Mouse (Mus musculus): ENCODE measurements around the gene Jchain. TPM values are rescaled to one million over a fixed set of nuclear protein-coding genes. Genes with fewer than 3 reads are reported as not detected.

The Jchain gene
- total and polyA plus RNA-seq, 3 experiments, result 336 to 1,319 (median 477) TPM

- Histone ChIP-seq H3K9me3 (replicated peaks; ENCODE audit: low read length) (no peaks in the 10 kb centered on the region), H3K4me1 (ENCODE audit: control insufficient read depth in 1 of 2, insufficient read depth in 2 of 2) (peaks cover 4 to 20% of the 10 kb centered on the region in 2 experiments), H3K27me3 (replicated peaks) (no peaks in the 10 kb centered on the region), H3K4me3 (replicated peaks in 1 of 3; ENCODE audit: low read depth in 2 of 3, low read length in 2 of 3, poor library complexity in 1 of 3) (peak overlapping the region; percentile 67 to 88 (median 70)), H3K27ac (ENCODE audit: insufficient read depth, low read depth) (peak overlapping the region; percentile 74), H3K4me2 (ENCODE audit: insufficient read depth, low read depth, poor library complexity, severe bottlenecking) (peak overlapping the region; percentile 93), H3K79me2 (replicated peaks; ENCODE audit: control insufficient read depth, extremely low read depth, insufficient read depth, poor library complexity, severe bottlenecking) (peaks cover 63% of the 10 kb centered on the region), H3K9ac (ENCODE audit: insufficient read depth, low read depth) (peak overlapping the region; percentile 71), H3K36me3 (replicated peaks in 1 of 2; ENCODE audit: control insufficient read depth in 1 of 2, insufficient read depth in 1 of 2, low read length in 1 of 2) (peaks cover 8 to 25% of the 10 kb centered on the region in 2 experiments)
- dilution Hi-C loops (cut with MboI; ENCODE audit: extremely low pct_ligation_motif_present, extremely low pct_unique_long_range_greater_than_20kb, low sequenced_read_pairs), result no loop called here
- in situ Hi-C loops (cut with MboI; ENCODE audit: low pct_ligation_motif_present, low pct_unique_long_range_greater_than_20kb, low sequenced_read_pairs), result no loop called here
- TF ChIP-seq MAX (IDR thresholded peaks at IDR 0.05; ENCODE audit: low read length) (no peak), IRF4 (IDR thresholded peaks at IDR 0.05; ENCODE audit: low read depth, low read length) (no peak), ZKSCAN1 (IDR thresholded peaks at IDR 0.05; ENCODE audit: borderline replicate concordance, low read depth, low read length) (no peak), EP300 (IDR thresholded peaks at IDR 0.05; ENCODE audit: low read length) (no peak), MAZ (IDR thresholded peaks at IDR 0.05; ENCODE audit: low read depth, low read length) (no peak), USF2 (conservative IDR thresholded peaks at IDR 0.05; ENCODE audit: low read depth, low read length) (no peak), JUN (IDR thresholded peaks at IDR 0.05; ENCODE audit: insufficient read depth, low read depth, low read length) (no peak), USF1 (IDR thresholded peaks at IDR 0.05; ENCODE audit: low read depth, low read length) (no peak), POLR2A (IDR thresholded peaks at IDR 0.05; ENCODE audit: low read depth, low read length) (0 out of 2 replicates have a peak, but pooled peaks have one; percentile 33), MYC (IDR thresholded peaks at IDR 0.05; ENCODE audit: low read depth, low read length) (0 out of 2 replicates have a peak, but pooled peaks have one; percentile 13), ELF1 (IDR thresholded peaks at IDR 0.05; ENCODE audit: low read depth, low read length) (0 out of 2 replicates have a peak, but pooled peaks have one; percentile 37)
- no peak for DNase-seq (ENCODE audit: extremely low read depth)
Observed at GRCm38 (mm10) chr5:88558991-88559390, 31.3 kb upstream of the Jchain start.

GRCm38 (mm10) chr5:88554086-88554886 lies 26.6 kb upstream of the Jchain start, which contains the start of gene Utp3:
TSS of gene Utp3 (plus strand) at chr5:88554462.
- Histone ChIP-seq H3K4me1 (ENCODE audit: control insufficient read depth in 1 of 2, insufficient read depth in 2 of 2) (peaks cover 4 to 8% of the 10 kb centered on the region in 2 experiments), H3K27me3 (replicated peaks) (no peaks in the 10 kb centered on the region), H3K36me3 (replicated peaks in 1 of 2; ENCODE audit: control insufficient read depth in 1 of 2, insufficient read depth in 1 of 2, low read length in 1 of 2) (peaks cover 8 to 25% of the 10 kb centered on the region in 2 experiments), H3K4me3 (replicated peaks in 1 of 3; ENCODE audit: low read depth in 2 of 3, low read length in 2 of 3, poor library complexity in 1 of 3) (peak within 1 kb of the TSS; percentile 70 to 95 (median 89)), H3K27ac (ENCODE audit: insufficient read depth, low read depth) (peak within 1 kb of the TSS; percentile 79), H3K9me3 (replicated peaks; ENCODE audit: low read length) (no peaks in the 10 kb centered on the region), H3K79me2 (replicated peaks; ENCODE audit: control insufficient read depth, extremely low read depth, insufficient read depth, poor library complexity, severe bottlenecking) (peaks cover 46% of the 10 kb centered on the region), H3K4me2 (ENCODE audit: insufficient read depth, low read depth, poor library complexity, severe bottlenecking) (peak within 1 kb of the TSS; percentile 93), H3K9ac (ENCODE audit: insufficient read depth, low read depth) (peak within 1 kb of the TSS; percentile 94)
- in situ Hi-C loops (cut with MboI; ENCODE audit: low pct_ligation_motif_present, low pct_unique_long_range_greater_than_20kb, low sequenced_read_pairs), result no loop called here
- dilution Hi-C loops (cut with MboI; ENCODE audit: extremely low pct_ligation_motif_present, extremely low pct_unique_long_range_greater_than_20kb, low sequenced_read_pairs), result no loop called here
- peak; percentile 98 for DNase-seq (ENCODE audit: extremely low read depth)
- TF ChIP-seq USF2 (conservative IDR thresholded peaks at IDR 0.05; ENCODE audit: low read depth, low read length) (no peak), CTCF (conservative IDR thresholded peaks at IDR 0.05 in 1 of 2, IDR thresholded peaks at IDR 0.05 in 1 of 2; ENCODE audit: low read depth in 2 of 2, low read length in 2 of 2) (peak; percentile 17 to 90; a peak in 3 of 4 replicates), E2F4 (IDR thresholded peaks at IDR 0.05; ENCODE audit: insufficient replicate concordance, low read depth, low read length) (peak; percentile 97), RCOR1 (conservative IDR thresholded peaks at IDR 0.05; ENCODE audit: low read depth, low read length) (peak; percentile 24; the same call in 1 of the 2 replicates), TBP (conservative IDR thresholded peaks at IDR 0.05; ENCODE audit: low read depth, low read length) (peak; percentile 87), POLR2A (IDR thresholded peaks at IDR 0.05; ENCODE audit: low read depth, low read length) (peak; percentile 88), RAD21 (IDR thresholded peaks at IDR 0.05; ENCODE audit: low read depth, low read length) (peak; percentile 62), POLR2AphosphoS2 (IDR thresholded peaks at IDR 0.05; ENCODE audit: low read depth, low read length) (no peak; the same call in 1 of the 2 replicates), MAFK (IDR thresholded peaks at IDR 0.05; ENCODE audit: insufficient replicate concordance, low read length) (0 out of 2 replicates have a peak, but pooled peaks have one; percentile 8), SMC3 (IDR thresholded peaks at IDR 0.05; ENCODE audit: low read depth, low read length) (peak; percentile 68), JUN (IDR thresholded peaks at IDR 0.05; ENCODE audit: insufficient read depth, low read depth, low read length) (no peak), BHLHE40 (IDR thresholded peaks at IDR 0.05; ENCODE audit: low read depth, low read length) (peak; percentile 58; the same call in 1 of the 2 replicates), ZNF384 (IDR thresholded peaks at IDR 0.05; ENCODE audit: low read depth, low read length) (no peak; the same call in none of the 2 replicates), UBTF (IDR thresholded peaks at IDR 0.05; ENCODE audit: low read depth, low read length) (peak; percentile 85), MAX (IDR thresholded peaks at IDR 0.05; ENCODE audit: low read length) (peak; percentile 87), CHD2 (IDR thresholded peaks at IDR 0.05; ENCODE audit: low read length) (peak; percentile 86), KAT2A (IDR thresholded peaks at IDR 0.05; ENCODE audit: insufficient replicate concordance, low read length) (peak; percentile 84; the same call in 1 of the 2 replicates), ETS1 (conservative IDR thresholded peaks at IDR 0.05; ENCODE audit: low read depth, low read length) (peak; percentile 45), MYC (IDR thresholded peaks at IDR 0.05; ENCODE audit: low read depth, low read length) (peak; percentile 88), ZKSCAN1 (IDR thresholded peaks at IDR 0.05; ENCODE audit: borderline replicate concordance, low read depth, low read length) (no peak), ZC3H11A (IDR thresholded peaks at IDR 0.05; ENCODE audit: low read depth, low read length) (no peak), JUND (conservative IDR thresholded peaks at IDR 0.05; ENCODE audit: low read depth, low read length) (no peak), SIN3A (IDR thresholded peaks at IDR 0.05; ENCODE audit: low read length) (peak; percentile 98), EP300 (IDR thresholded peaks at IDR 0.05; ENCODE audit: low read length) (no peak; the same call in 1 of the 2 replicates), ELF1 (IDR thresholded peaks at IDR 0.05; ENCODE audit: low read depth, low read length) (peak; percentile 95), USF1 (IDR thresholded peaks at IDR 0.05; ENCODE audit: low read depth, low read length) (no peak; the same call in 1 of the 2 replicates)

Measured in CH12.LX (cell line).